In genomic region chr12:9581506-9581905, GRCm38 (mm10) we compare ENCODE assay signal across 12 mouse cellular contexts. TPM values are rescaled to one million over a fixed set of nuclear protein-coding genes. Genes with fewer than 3 reads are reported as not detected.
DNase-seq lines count a peak whose midpoint lies in the region; ATAC-seq lines count a peak whose summit lies in the region.
"Had no signal": no experiment of that assay in that cellular context is flagged by ENCODE, and none has a peak within 500 bp of the region (broad histone marks: within the 10 kb centered on the region; RNA-seq: fewer than 3 reads in every experiment).

No protein-coding gene starts in this region.

- peaks cover 72% of the 10 kb centered on the region for H3K27me3 ChIP-seq in intestine, embryonic 14.5 days (replicated peaks; ENCODE audit: control insufficient read depth, insufficient read depth, low read length)
- peaks cover 50% of the 10 kb centered on the region for H3K27me3 ChIP-seq in intestine, embryonic 16.5 days (replicated peaks; ENCODE audit: control insufficient read depth, insufficient read depth, low read length)

- H3K9ac ChIP-seq in intestine, embryonic 14.5 days (ENCODE audit: low read length) = no peak overlapping the region
- no peak overlapping the region for H3K9ac ChIP-seq in intestine, embryonic 16.5 days (ENCODE audit: low read depth, low read length)

- no peak overlapping the region for H3K27ac ChIP-seq in intestine, embryonic 14.5 days (ENCODE audit: low read depth)
- H3K27ac ChIP-seq in intestine, embryonic 16.5 days (ENCODE audit: low read length) = no peak overlapping the region
- H3K27ac ChIP-seq: macrophage had no signal

- no peak overlapping the region for H3K4me3 ChIP-seq in intestine, embryonic 14.5 days (ENCODE audit: low read depth, low read length)
- H3K4me3 ChIP-seq in intestine, embryonic 16.5 days (ENCODE audit: low read length) = no peak overlapping the region

- WGBS in intestine, embryonic 14.5 days = 15% methylated on average over 12 of the region's 12 CpGs
- 13% methylated on average over 12 of the region's 12 CpGs for WGBS in intestine, embryonic 16.5 days

- peak; percentile 44 for DNase-seq in embryo, embryonic 10.5 days (ENCODE audit: low spot score)
- DNase-seq in embryo, embryonic 10 days (ENCODE audit: low spot score) = no peak
- DNase-seq in intestine, embryonic 14.5 days (ENCODE audit: low spot score) = peak; percentile 58
- DNase-seq in retina, embryonic 14.5 days (ENCODE audit: low spot score) = peak; percentile 18
- no peak for DNase-seq in retina, postnatal 1 day
- no peak for DNase-seq in layer of hippocampus, adult 18-20 months (ENCODE audit: low spot score in 2 of 2)
- DNase-seq: adrenal gland, adult 8-10 months; cerebellum, adult 11-12 months; gastrocnemius, postnatal 10 days had no signal

- no peaks in the 10 kb centered on the region for H3K36me3 ChIP-seq in intestine, embryonic 14.5 days (ENCODE audit: control insufficient read depth, insufficient read depth, low read length)
- H3K36me3 ChIP-seq in intestine, embryonic 16.5 days (ENCODE audit: control insufficient read depth, insufficient read depth, low read length) = no peaks in the 10 kb centered on the region

- no peak for ATAC-seq in intestine, embryonic 14.5 days (replicated peaks; ENCODE audit: low FRiP score, low TSS enrichment, low read depth)
- no peak for ATAC-seq in intestine, embryonic 16.5 days
- ATAC-seq in cerebellum, adult (ENCODE audit: insufficient number of reproducible peaks, low FRiP score, low TSS enrichment) = no peak

- peak overlapping the region; percentile 62 for H3K4me2 ChIP-seq in intestine, embryonic 14.5 days (ENCODE audit: low read length)
- no peak overlapping the region for H3K4me2 ChIP-seq in intestine, embryonic 16.5 days (ENCODE audit: low read depth, low read length)

- 0 out of 2 replicates have a peak, but pooled peaks cover 3% of the 10 kb centered on the region for H3K4me1 ChIP-seq in intestine, embryonic 14.5 days (replicated peaks; ENCODE audit: control insufficient read depth, insufficient read depth, low read length)
- H3K4me1 ChIP-seq in intestine, embryonic 16.5 days (ENCODE audit: control insufficient read depth, insufficient read depth, low read length) = peaks cover 10% of the 10 kb centered on the region

- H3K9me3 ChIP-seq in intestine, embryonic 14.5 days (ENCODE audit: control insufficient read depth, low read length) = no peaks in the 10 kb centered on the region
- no peaks in the 10 kb centered on the region for H3K9me3 ChIP-seq in intestine, embryonic 16.5 days (ENCODE audit: control insufficient read depth, low read length)

RNA-seq across cellular contexts. Expression of gene Osr1, which starts 11.6 kb away (rescaled TPM):
- 52.3 and 55.6 TPM in 2 replicates for polyA plus RNA-seq in intestine, embryonic 14.5 days (2014; fragmentation: Nextera tagmentation; extraction: Ambion mirVana)
- 23.4 and 26.3 TPM in 2 replicates for polyA plus RNA-seq in intestine, embryonic 16.5 days (2015; fragmentation: Nextera tagmentation; extraction: Ambion mirVana)
- 1 to 10 TPM; 3.1 to 3.8 TPM for total RNA-seq in layer of hippocampus, adult 18-20 months (2021)
- polyA plus RNA-seq: macrophage had no signal

Comparison
In these comparisons a context has a peak if more than half of its experiments do, and no peak if none do; other contexts are left out.
1. DNase-seq: peak in embryo, embryonic 10.5 days (single experiment), intestine, embryonic 14.5 days (single experiment) and retina, embryonic 14.5 days (single experiment); none in embryo, embryonic 10 days (single experiment), retina, postnatal 1 day (single experiment) and layer of hippocampus, adult 18-20 months (0 of 2).